Mouse (Mus musculus) mature B cell (primary cell): ENCODE data around the gene Zdhhc11.
"Not testable (repeated sequence)": the region's sequence is repeated elsewhere in the genome, so short reads cannot be mapped to it uniquely, and the experiment has no call there.

Source experiments
- in situ Hi-C: fragments of 300-500 bp; cut with MboI; formaldehyde crosslinking; loops from 2 replicates; pipeline ENCODE4 v1.14.3; 2019

Gene Zdhhc11

DNA sequence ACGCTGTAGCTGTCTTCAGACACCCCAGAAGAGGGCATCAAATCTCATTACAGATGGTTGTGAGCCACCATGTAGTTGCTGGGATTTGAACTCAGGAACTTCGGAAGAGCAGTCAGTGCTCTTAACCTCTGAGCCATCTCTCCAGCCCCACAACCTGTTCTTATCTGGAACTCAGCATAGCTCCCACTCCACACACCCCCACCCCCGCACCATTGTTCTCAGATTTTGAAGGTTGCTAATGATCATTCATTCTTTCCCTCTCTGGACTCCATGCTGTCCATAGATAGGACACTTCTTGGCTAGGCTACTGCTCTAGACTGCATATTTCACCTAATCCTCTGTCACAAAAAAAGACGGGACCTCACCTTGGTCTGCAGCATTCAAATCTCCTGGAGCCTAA is 43.2 kb downstream of the Zdhhc11 start:
- in situ Hi-C loops, result not testable (repeated sequence)

DNA sequence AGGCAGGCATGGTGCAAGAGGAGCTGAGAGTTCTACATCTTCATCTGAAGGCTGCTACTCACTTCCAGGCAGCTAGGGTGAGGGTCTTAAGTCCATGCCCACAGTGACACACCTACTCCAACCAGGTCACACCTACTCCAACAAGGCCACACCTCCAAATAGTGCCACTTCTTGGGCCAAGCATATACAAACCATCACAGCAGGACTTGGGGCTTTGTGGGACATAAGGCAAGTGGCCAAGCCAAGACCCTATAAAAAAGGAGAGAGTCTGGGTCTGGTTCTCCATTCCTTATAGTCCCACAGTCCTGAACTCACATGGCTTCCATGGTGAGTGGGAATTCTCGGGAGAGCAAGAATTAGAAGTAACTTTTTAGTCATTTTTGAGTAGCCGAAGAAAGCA is 44.6 kb downstream of the Zdhhc11 start:
- in situ Hi-C loops, result not testable (repeated sequence)

DNA sequence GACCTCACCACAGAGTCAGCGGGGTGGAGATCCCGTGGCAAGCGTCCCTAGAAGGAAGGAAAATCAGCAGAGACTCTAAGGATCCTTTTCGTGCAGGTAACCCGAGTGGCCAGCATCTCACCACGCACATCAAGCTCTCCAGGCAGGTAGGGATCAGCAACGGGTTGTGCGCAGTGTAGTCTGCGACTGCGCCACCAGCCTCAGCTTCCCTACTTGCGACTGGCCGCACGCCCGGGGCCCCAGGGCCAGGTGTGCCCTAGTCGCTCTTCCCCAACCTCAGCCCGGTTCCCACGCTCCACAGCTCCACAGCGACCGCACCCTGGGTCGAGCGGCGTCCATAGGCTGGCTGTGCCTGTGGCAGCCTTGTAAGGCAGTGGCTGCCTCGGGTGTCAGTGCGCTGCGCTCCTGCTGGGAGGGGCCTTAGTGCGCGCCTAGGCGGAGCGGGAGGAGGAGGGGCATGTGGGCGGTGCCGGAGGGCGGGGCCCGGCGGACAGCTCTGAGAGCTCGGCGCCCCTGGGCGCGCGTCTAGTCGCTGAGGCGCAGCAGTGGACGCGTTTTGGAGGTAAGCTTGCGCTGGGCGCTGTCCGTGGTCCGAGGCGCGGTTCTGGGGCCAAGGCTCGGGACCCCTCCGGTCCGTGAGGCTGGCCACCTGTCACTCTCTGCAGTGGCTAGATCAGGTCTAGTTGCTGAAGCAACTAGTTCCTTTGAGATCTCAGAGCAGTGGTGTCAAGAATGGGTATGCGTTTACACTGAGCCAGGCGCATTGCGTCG is 45.5 kb downstream of the Zdhhc11 start, which contains the start of gene Tppp:
TSS of gene Tppp (plus strand) at position 460 of the 771 bp plus-strand sequence.
- in situ Hi-C loops, result no loop called here

DNA sequence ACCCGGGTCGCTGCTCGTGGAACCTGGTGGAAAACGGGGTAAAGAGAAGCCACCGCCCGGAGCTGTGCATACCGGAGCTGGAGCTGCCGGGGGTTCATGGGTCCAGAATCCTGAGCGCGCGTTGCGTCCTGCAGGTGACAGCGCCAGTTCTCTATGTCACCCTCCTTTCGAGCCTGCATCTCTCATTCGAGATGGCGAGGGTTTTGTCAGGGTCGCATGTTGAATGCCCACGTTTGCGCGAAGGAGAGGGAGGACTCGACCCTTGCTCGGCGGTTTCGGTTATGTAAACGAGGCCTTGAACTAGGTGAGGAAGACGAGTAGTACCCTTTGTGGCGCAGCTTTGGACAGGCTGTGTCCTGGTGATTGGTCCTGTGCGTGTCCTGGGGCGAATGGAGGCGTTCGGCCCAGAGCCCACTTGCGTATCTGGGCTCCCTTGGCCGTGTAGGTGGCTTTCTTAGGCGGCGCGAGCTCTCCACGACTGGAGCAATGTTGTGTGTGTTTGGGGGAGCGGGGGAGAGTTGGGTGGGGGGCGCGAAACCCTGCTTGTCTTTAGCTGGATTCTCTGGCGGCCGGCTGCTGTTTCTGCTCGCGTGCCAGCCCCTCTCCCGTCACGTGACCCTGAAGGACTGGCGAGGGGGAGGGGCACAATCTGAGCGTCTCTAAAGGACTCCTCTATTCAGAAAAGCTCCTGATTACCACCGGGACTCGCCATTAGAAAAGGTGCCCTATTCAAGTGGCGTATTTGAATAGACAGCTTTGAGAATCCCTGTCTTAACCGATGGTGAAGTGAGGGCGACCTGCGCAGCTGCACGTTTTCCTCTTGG is 46.4 kb downstream of the Zdhhc11 start:
- in situ Hi-C loops, result no loop called here

DNA sequence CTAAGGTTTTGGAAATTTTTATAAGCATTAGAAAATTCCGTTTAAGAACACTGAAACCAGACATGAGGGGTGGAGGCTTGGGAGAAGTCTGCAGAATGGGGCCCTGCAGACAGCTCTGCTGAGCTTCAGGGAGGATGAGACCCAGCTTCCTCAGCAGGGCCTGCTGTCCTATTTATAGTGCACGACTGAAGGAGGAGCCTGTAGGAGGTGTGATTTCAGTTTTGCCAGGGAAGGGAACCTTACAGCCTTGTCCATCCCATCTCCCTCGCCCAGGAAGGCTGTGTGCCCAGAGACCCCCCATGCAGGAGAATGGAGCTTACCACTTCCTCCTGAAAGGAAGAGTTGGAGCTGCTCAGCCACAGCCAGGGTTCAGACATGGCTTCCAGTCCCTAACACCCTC is 47.0 kb downstream of the Zdhhc11 start:
- in situ Hi-C loops, result no loop called here

DNA sequence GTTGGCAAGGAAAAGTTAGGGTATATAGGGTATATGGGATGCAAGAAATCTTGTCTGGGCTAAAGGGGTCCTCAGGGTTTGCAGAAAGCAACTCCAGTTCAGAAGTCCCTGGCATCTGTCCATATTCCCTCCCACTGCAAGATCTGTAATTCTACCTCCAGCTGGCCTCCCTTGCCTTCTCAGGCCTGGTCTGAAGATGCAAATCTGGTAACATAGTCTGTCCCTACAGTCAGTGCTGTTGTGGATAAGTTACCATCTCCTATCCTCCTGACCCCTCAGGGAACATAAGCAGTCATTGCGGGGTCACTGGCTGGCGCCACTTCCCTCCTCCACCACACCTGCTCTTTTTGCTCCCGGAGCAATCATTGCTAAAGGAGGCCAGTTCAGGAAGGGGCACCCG is 52.3 kb downstream of the Zdhhc11 start:
- in situ Hi-C loops, result no loop called here

DNA sequence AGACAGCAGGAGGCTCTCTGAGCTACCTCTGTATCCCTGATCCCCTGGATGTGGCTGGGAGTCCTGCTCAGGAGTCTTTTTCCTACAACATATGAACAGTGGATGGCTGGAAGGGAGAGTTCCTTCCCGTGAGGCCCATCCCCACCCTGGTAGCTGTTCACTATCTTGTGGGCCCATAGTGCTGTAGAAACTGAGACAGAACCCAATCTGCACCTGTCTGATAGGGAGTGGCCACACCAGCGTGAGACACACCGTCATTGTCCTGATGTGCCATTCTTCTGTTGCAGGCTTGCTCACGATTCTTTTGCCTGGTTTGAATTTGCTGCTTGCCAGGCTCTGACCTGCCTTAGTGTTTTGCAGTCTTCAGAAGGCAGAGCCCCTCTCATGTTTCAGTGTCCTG is 53.8 kb downstream of the Zdhhc11 start:
- in situ Hi-C loops, result no loop called here

DNA sequence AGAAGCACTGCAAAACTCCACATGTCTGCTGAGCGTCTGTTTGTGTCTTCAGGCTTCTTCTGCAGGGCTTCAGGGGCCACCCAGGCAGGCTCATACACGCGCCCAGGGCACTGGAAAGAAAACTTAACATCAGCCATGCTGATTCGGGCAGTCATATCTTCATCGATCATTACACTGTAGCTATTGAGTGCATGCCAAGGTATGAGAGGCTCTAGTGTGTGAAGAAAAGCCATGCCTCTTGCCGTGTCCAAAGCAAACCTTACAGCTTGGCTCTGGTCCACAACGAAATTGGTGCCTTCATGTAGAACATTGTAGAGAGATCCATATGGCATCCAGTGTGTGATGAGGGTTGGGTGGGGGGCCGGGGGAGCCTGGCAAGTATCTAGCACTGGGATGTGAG is 55.4 kb downstream of the Zdhhc11 start:
- in situ Hi-C loops, result not testable (repeated sequence)

DNA sequence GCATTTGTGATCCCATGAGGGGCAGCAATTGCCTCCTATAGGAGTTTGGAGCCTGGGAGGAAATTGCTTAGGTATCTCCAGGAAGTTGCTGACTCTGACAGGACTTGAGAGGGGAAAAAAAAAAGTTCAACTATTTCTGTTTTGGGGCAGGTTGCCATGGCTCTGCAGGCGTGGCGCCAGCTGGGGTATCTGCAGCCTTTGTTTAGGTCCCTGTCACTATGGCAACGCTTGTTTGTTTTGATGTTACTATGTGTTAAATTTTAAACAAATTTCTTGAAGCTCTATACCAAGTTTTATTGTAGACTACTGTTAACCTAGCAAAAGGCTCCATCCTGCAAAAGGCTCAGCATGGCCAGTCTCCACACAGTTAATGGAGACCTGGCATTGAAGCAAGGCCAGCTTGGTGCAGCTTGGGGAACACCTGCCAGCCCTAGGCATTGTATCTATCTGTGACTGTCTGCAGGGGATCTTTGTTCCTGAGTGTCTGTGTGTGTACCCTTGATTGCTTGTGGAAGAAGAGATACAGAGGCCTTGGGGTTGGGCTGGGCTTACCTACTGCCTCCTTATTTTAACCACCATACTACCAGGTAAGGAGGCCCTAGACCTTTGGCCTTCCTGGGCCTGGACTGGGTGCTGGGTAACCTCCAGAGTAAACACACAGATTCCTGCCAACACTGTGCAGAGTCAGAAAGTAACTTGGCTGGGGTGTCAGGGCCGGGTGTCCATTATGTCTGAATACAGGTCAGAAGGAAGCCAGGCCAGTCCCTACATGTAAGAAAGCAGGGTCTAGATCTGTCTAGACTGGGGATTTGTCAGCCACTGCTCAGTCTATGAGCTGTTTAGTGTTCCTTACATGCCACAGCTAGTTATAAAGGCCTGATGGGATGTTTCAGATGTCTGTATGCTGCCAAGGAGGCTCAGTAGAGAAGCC is 61.8 kb downstream of the Zdhhc11 start:
- in situ Hi-C loops, result no loop called here

DNA sequence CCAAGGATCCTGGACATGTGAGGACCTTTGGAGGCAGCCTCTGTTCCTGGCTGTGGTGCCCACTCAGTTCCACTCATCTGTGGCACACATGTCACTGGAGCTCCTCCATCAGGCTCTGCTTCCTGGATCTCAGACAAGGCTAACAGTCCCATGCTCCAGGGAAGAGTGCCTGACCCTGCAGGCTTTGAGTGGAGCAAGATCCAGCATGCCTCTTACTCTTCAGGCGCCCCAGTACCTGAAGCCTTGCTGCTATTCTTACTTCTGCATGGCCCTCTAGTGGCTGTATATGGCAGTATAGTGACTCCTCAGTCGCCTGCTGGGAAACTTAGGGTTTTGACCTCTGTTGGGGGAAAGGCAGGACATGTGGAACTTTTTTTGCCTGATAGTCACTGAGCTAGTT is 62.6 kb downstream of the Zdhhc11 start:
- in situ Hi-C loops, result no loop called here

DNA sequence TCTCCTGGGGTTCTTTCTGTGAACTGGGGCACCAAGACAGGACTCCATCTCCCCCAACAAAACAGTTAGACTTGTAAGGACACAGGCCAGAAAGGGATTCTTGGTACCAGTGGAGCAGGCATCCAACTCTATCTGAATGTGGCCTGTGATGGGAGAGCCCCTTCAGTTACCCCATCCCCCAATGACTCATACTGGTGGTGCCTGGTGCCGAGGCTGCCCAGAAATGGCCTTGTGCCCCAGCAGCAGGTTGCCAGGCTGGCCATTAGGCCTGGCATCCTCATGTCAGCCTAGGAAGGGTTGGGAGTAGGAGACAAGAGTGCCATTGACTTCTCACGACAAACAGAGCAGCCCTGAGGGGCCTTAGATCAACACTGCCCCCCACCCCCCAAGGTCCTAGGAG is 64.5 kb downstream of the Zdhhc11 start:
- in situ Hi-C loops, result no loop called here

DNA sequence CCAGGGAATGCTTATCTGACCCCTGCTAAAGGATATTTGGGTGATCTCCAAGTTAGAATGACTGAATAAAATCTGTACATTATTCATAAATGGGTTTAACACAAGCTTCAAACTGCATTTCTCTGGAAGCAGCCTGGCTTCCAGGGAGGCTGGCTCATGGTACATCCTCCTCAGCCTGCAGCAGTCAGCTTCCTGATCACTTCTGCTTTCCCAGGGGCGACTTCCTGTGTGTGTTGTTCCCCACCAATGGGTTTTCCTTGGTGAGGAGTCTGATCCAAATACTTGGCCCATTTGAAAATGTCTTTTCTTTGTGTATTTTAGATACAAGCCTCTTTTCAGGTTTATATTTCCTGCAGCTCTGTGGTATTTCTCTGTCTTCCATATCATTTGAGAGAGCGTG is 65.4 kb downstream of the Zdhhc11 start:
- in situ Hi-C loops, result no loop called here

DNA sequence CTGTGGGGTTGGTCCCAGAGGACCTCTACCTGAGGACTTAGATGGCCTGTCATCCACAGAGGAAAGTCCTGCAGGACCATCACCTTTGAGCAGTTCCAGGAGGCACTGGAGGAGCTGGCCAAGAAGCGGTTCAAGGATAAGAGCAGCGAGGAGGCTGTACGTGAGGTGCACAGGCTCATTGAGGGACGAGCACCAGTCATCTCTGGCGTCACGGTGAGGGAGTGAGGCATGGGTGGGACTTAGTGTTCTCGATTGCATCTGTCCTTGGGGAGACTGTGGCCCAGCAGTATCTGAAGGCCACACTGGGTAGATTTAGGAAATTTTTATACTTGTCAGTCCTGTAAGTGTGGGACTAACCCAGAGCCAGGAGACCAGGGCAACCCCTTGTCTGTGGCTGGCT is 67.0 kb downstream of the Zdhhc11 start:
- in situ Hi-C loops, result no loop called here

DNA sequence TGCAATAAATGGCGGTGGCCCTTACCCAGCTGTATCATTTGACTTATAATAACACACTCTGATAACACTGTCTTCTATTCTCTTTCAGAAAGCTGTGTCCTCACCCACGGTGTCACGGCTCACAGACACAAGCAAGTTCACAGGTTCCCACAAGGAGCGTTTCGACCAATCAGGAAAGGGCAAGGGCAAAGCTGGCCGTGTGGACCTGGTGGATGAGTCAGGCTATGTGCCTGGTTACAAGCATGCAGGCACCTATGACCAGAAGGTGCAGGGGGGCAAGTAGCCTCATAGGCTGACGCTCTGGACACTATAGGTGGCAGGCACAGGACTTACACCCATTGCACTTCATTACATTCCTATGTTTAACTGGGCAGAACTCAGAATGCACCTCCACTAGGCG is 67.5 kb downstream of the Zdhhc11 start:
- in situ Hi-C loops, result no loop called here

DNA sequence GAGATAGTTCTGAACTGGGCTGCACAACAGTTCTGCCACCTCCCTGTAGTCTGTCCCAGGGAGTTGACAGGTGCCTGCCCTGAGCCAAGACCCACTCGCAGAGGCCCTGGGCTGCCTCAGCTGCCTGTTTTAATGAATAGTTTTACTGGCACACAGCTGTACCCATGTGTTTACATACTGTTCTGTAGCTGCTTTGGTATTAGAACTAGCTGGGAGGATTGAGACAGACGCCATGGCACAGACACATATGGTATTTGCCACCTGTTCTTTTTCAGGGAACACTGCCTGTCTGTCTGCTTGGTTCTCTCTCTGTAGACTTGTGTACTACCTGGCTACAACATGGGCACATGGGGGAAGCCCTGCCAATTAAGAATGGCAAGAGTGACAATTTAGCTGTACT is 71.1 kb downstream of the Zdhhc11 start:
- in situ Hi-C loops, result no loop called here

DNA sequence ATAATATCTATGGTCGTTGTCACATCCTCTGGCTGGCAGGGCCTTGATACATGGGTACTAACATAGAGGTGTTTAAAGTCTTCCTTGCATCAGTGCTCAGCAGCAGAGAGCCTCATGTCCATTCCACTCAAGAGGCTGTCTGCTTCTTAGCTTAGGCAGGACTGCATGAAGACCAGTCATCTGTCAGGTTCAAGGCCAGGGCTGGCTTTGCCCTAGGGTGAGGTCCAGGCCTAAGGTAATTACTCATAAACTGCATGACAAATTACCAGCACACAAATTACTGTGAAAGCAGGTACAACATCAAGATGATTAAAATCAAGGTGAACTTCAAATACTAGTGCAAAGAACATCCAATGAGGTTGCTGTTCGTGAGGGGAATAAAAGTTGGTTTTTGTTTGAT is 72.1 kb downstream of the Zdhhc11 start:
- in situ Hi-C loops, result no loop called here

DNA sequence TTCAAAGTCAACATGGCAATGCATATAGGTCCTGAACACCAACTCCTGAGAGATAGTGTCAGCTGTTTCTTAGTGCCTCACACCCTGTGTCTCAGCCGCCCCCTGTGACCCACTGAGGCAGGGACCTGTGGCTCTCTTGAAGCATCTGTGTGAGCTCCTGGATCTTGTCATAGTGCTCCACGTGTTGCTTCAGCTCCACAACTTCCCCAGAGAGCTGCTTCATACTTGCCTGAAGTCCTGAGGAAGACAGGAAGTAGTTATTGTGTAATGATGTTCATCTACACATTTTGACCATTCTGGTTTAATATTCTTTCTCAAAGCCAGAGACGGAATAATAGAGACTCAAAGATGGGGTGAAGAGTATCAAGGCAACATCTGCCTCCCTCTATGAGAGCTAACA is 76.3 kb downstream of the Zdhhc11 start:
- in situ Hi-C loops, result no loop called here
